Mouse (Mus musculus) large intestine, adult 2 months (tissue): ENCODE measurements around the gene Trp53i13. TPM values are rescaled to one million over a fixed set of nuclear protein-coding genes. Genes with fewer than 3 reads are reported as not detected.
A peak's percentile ranks its signal among the peaks of the same experiment; 100 is the strongest.

Source experiments
- DNase-seq: peaks from one replicate; pipeline ENCODE4 v3.0.0-alpha.2; 2012; ENCODE audit warnings: low read depth, low spot score
- WGBS: fragments of 180-500 bp; shearing (Covaris S2); methylation state at CpG from one replicate; pipeline ENCODE4 v1.1.7; 2018; 5-methylcytosine and 5-hydroxymethylcytosine counted together
- polyA plus RNA-seq: library from polyadenylated mRNA; depleted of rRNA; stranded (reverse); fragments of >200 nt; gene quantifications from 2 replicates; pipeline ENCODE4 v1.2.3, GENCODE M21; 2012; rRNA removed

Gene Trp53i13
- polyA plus RNA-seq, 1 experiment, result 22.6 TPM

DNA sequence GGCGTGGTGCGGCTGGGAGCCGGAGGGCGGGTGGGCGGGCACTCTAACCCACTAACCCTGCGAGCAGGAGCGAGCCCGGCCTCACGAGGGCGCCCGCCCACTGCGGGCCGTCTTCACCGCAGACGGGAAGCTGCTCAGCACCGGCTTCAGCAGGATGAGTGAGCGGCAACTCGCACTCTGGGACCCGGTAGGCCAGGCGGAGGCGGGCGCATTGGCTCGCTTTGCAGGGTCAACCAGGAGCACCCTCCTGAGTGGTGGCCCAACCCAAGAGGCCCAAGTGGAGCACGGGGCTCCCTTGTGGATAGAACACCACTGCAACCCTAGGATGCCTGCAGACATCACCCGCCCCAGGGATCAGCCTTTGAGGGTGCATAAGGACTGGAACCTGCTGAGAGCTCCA, 48.6 kb downstream of the Trp53i13 start:
- DNase-seq, result no peak
- WGBS, result 2% methylated on average over 25 of the region's 25 CpGs

DNA sequence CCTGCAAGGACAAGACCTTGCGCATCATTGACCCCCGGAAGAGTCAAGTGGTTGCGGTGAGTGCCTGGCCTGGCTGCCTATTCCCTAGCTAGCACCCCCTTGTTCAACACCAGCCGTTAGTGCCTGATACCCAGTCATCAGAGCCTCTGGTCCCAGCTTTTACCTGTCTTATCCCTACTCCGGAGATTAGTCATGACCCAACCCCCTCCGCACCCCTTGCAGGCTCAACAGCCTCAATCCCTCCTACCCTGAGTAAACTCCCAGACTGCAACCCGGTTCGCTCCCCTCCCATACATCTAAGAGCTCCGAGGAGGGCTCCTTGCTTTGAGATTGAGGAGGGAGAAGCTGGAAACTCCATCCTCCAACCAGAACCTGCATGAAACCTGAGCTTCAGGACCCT, 49.2 kb downstream of the Trp53i13 start:
- WGBS, result 39% methylated on average over 9 of the region's 9 CpGs
- DNase-seq, result no peak

DNA sequence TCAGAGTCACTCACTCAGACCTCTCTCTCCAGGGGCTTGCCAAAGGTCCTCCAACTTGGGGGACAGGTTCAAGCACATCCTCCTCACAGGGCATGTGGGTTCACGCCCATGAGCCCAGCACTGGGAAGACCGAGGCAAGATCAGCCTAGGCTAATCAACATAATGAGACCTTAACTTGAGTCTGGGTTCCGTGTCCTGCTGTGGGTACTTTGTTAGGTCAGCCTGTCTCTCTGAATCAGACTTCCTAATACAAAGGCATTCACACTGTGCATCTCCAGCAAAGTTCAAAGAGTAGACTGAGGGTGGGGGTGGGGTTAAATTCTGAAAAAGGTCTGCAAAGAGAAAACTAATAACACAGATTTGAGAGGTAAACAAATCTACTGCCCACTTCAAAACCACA, 50.7 kb downstream of the Trp53i13 start:
- 76% methylated on average over 3 of the region's 3 CpGs for WGBS
- no peak for DNase-seq

DNA sequence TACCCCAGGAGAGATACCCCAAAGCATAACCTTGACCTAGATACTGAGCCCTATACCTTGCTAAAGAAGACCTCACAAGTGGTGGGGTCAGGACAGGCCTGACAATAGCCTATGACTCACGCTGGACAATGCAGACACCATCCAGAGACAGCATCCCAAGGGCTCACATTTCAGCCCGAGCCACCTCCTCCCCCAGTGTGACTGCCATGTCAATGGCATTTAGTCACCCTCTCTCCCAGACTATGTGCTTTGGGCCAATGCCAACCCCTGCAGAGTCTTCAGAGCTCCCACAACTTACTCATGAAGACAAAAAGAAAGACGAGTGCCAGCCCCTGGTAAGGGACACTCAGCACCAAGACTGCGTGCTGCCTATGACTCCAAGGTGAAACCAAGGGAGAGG, 51.1 kb downstream of the Trp53i13 start:
- 41% methylated on average over 4 of the region's 4 CpGs for WGBS
- no peak for DNase-seq

DNA sequence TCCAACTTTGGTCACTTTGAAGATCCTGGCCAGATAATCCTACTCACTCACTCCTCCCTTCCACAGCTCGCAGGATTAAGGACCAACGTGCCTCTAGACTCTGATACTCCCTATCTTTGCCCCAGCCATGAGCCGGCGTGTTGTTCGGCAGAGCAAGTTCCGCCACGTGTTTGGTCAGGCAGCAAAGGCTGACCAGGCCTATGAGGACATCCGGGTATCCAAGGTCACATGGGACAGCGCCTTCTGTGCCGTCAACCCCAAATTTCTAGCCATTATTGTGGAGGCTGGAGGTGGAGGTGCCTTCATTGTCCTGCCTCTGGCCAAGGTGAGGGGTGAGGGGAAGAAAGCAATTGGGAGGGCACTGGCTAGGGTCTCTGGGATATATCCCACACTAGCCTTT, 52.0 kb downstream of the Trp53i13 start:
- DNase-seq, result no peak
- WGBS, result 70% methylated on average over 10 of the region's 10 CpGs

DNA sequence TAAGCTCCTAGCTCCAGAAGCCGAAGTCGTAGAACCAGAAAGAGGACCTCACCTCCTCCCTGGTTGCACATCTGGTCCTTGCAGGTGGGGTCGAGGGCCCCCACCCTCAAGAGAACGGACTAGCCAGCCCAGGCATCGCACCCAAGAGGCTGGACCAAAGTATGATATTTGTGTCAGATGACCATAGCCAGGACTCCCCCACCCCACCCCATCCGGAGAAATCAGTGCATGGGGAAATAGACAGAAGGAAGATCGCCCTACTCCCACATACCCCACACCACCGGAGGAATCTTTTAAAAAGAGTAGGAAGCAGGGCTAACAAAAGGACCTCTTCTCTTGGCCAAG, 52.7 kb downstream of the Trp53i13 start:
- 37% methylated on average over 8 of the region's 8 CpGs for WGBS
- no peak for DNase-seq

DNA sequence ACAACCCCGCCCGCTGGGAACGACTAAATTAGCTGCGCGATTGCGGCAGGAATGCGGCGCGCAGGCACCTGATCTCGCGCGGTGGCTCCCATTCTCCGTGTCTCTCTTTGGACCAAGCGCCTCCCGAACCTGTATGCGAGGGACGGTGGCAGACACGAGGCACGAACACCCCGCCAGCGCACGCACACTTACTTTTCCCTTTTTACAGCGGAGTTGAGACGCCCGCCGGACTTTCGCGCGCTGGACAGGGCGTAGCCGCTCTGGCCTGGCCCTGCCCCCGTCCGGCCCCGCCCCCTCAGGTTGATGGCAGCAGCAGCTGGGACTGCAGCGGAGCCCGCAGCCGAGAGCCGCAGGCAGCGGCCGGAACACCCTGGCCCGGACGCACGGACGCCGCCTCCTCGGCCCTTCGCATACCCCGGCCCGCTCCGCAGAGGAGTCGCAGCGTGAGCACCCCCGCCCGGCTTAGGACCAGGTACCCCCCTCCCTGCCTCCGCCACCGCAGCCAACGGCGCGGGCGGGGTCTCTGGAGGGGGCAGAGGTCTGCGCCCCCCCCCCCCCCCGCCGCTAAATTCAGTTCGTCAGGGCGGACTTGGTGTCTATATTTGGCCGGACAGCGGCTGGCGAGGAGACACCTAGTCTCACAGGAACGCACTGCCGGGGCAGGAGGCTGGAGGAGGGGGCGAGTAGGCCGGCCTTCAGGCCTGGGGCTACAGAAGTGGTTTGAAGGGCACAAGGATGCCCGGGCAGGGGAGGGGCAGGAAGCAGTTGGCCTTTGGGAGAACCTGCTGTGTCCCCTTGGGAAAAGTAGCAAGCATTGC, 53.3 kb downstream of the Trp53i13 start, which contains the start of gene Coro6:
Gene Coro6 (plus strand): TSS at position 129 of the 818 bp plus-strand sequence.
- peak; percentile 37 for DNase-seq
- 1% methylated on average over 72 of the region's 73 CpGs for WGBS

DNA sequence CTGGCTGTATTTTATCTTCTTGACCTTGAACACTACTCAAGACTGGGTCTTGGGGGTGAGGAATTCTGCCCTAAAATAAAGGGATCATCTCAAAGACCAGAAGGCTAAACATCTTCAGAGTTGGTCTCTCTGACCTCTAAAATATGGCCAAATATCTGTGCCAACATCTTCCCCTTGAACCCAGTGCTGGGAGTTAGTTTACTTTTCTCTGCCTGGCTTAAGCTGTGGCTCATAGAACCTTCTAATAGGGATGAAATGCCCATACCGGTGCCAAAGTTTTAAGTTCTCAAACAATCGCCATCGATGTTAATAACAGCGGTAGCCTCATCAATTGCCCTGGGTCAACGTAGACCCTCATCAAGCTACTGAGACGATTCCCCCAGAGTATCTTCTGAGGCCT, 53.9 kb downstream of the Trp53i13 start:
- no peak for DNase-seq
- 8% methylated on average over 6 of the region's 6 CpGs for WGBS

Other genes with a start within 250 kb of the Trp53i13 start
- 0.42 and 0.97 TPM in 2 replicates for gene Coro6, start 53.6 kb downstream of the Trp53i13 start, polyA plus RNA-seq
- gene Ankrd13b, start 26.3 kb downstream of the Trp53i13 start, polyA plus RNA-seq, result 15.1 and 17.8 TPM in 2 replicates
- gene Git1, start 22.4 kb downstream of the Trp53i13 start, polyA plus RNA-seq, result 56.9 and 73.4 TPM in 2 replicates
- 1.0 and 1.8 TPM in 2 replicates for gene Abhd15, start 859 bp downstream of the Trp53i13 start, polyA plus RNA-seq
- gene Gm10392, start 3.2 kb upstream of the Trp53i13 start, polyA plus RNA-seq, result 0.05 TPM in 1 of 2 replicates, not detected in the other
- 2.9 and 4.4 TPM in 2 replicates for gene Taok1, start 91.8 kb upstream of the Trp53i13 start, polyA plus RNA-seq
- gene Nufip2, start 170.2 kb upstream of the Trp53i13 start, polyA plus RNA-seq, result 5.4 and 12.3 TPM in 2 replicates
- not detected in 2 replicates for gene Cryba1, start 209.3 kb upstream of the Trp53i13 start, polyA plus RNA-seq
- 69.0 and 73.6 TPM in 2 replicates for gene Myo18a, start 247.3 kb upstream of the Trp53i13 start, polyA plus RNA-seq